12 mouse cellular contexts compared by ENCODE assay signal in the genomic region with DNA sequence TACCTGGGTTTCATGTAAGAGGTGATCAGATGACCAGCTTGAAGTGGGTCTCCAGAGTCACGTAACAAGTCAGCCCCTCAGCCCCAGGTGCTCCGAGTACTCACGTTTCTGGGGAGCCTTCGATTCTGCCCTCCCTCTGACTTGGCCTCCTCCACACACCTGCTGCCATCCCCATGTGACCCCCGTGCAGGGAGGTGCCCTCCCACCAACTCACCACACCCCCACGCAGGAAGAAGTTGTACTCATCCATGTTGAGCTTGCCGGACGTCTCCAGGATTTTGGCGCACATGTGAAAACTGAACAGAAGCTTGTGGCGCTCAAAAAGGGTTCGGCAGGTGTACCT. TPM values are rescaled to one million over a fixed set of nuclear protein-coding genes. Genes with fewer than 3 reads are reported as not detected.
DNase-seq lines count a peak whose midpoint lies in the region; ATAC-seq and TF ChIP-seq lines count a peak whose summit lies in the region.
"Had no signal": no experiment of that assay in that cellular context is flagged by ENCODE, and none has a peak within 500 bp of the region (broad histone marks: within the 10 kb centered on the region; RNA-seq: fewer than 3 reads in every experiment).

No protein-coding gene starts in this region.

- H3K27ac ChIP-seq in forebrain, embryonic 14.5 days (ENCODE audit: low read depth, low read length) = no peak overlapping the region
- no peak overlapping the region for H3K27ac ChIP-seq in forebrain, postnatal 0 days (ENCODE audit: low read depth, low read length)
- peak overlapping the region; percentile 52; the same call in 1 of the 2 replicates for H3K27ac ChIP-seq in testis, adult 2 months (ENCODE audit: control insufficient read depth, insufficient read depth, low read depth, low read length)
- H3K27ac ChIP-seq: heart, embryonic 15.5 days; liver, embryonic 14.5 days; neural tube, embryonic 13.5 days had no signal

- peak; percentile 29; the same call in 1 of the 2 replicates for ATAC-seq in forebrain, embryonic 14.5 days
- no peak for ATAC-seq in forebrain, postnatal 0 days

- no peaks in the 10 kb centered on the region for H3K36me3 ChIP-seq in forebrain, embryonic 14.5 days (ENCODE audit: control insufficient read depth, insufficient read depth, low read length)
- no peaks in the 10 kb centered on the region for H3K36me3 ChIP-seq in forebrain, postnatal 0 days (ENCODE audit: insufficient read depth)
- no peaks in the 10 kb centered on the region; the same call in 1 of the 2 replicates for H3K36me3 ChIP-seq in testis, adult 2 months (ENCODE audit: control insufficient read depth, insufficient read depth, low read length)
- H3K36me3 ChIP-seq: forebrain, embryonic 15.5 days; heart, embryonic 15.5 days; neural tube, embryonic 13.5 days had no signal

- H3K9ac ChIP-seq in forebrain, embryonic 14.5 days (ENCODE audit: low read length) = no peak overlapping the region
- H3K9ac ChIP-seq in forebrain, postnatal 0 days = no peak overlapping the region
- H3K9ac ChIP-seq: forebrain, embryonic 15.5 days; heart, embryonic 15.5 days; liver, embryonic 14.5 days; neural tube, embryonic 13.5 days had no signal

- no peak for DNase-seq in forebrain, embryonic 14.5 days (ENCODE audit: low spot score)
- DNase-seq in forebrain, postnatal 0 days = no peak
- peak; percentile 21 to 41 for DNase-seq in lung, adult 18-20 months
- DNase-seq in lung, postnatal 10 days = no peak
- no peak for DNase-seq in testis, postnatal 14 days (ENCODE audit: low spot score)
- DNase-seq in right cerebral cortex, adult 2 months (ENCODE audit: low spot score in 2 of 2) = no peak

- H3K27me3 ChIP-seq in forebrain, embryonic 14.5 days (replicated peaks; ENCODE audit: control insufficient read depth, insufficient read depth, low read length) = no peaks in the 10 kb centered on the region
- no peaks in the 10 kb centered on the region for H3K27me3 ChIP-seq in forebrain, postnatal 0 days (ENCODE audit: insufficient read depth, low read length)
- H3K27me3 ChIP-seq in testis, adult 2 months (ENCODE audit: control insufficient read depth, insufficient read depth, low read length) = no peaks in the 10 kb centered on the region
- H3K27me3 ChIP-seq: forebrain, embryonic 15.5 days; heart, embryonic 15.5 days; neural tube, embryonic 13.5 days had no signal

- no peak overlapping the region for H3K4me3 ChIP-seq in forebrain, embryonic 14.5 days (ENCODE audit: low read depth, low read length)
- H3K4me3 ChIP-seq in forebrain, postnatal 0 days (ENCODE audit: low read depth, low read length) = no peak overlapping the region
- no peak overlapping the region for H3K4me3 ChIP-seq in testis, adult 2 months (ENCODE audit: control insufficient read depth, low read depth, low read length)
- H3K4me3 ChIP-seq: forebrain, embryonic 15.5 days; heart, embryonic 15.5 days; neural tube, embryonic 13.5 days had no signal

- H3K9me3 ChIP-seq in forebrain, embryonic 14.5 days (replicated peaks; ENCODE audit: control insufficient read depth, low read length) = no peaks in the 10 kb centered on the region
- H3K9me3 ChIP-seq in forebrain, postnatal 0 days (ENCODE audit: low read length) = no peaks in the 10 kb centered on the region
- H3K9me3 ChIP-seq: forebrain, embryonic 15.5 days; heart, embryonic 15.5 days; neural tube, embryonic 13.5 days had no signal

- TF ChIP-seq POLR2A in testis, adult 2 months (IDR thresholded peaks at IDR 0.05; ENCODE audit: control insufficient read depth, low read depth, low read length) = no peak

- no peaks in the 10 kb centered on the region for H3K4me1 ChIP-seq in forebrain, embryonic 14.5 days (ENCODE audit: control insufficient read depth, insufficient read depth, low read length)
- no peaks in the 10 kb centered on the region for H3K4me1 ChIP-seq in forebrain, postnatal 0 days (ENCODE audit: insufficient read depth)
- H3K4me1 ChIP-seq in testis, adult 2 months (ENCODE audit: control insufficient read depth, insufficient read depth, low read length) = no peaks in the 10 kb centered on the region

- no peak for TF ChIP-seq CTCF in forebrain, postnatal 0 days (IDR thresholded peaks at IDR 0.05; ENCODE audit: low read depth)
- TF ChIP-seq CTCF in testis, adult 2 months (IDR thresholded peaks at IDR 0.05; ENCODE audit: control insufficient read depth, insufficient read depth, insufficient replicate concordance, low read depth, low read length) = no peak

- 80% methylated on average over 11 of the region's 11 CpGs for WGBS in forebrain, embryonic 14.5 days
- WGBS in forebrain, postnatal 0 days = 74% methylated on average over 11 of the region's 11 CpGs

- no peak overlapping the region for H3K4me2 ChIP-seq in forebrain, embryonic 14.5 days (ENCODE audit: low read length)
- no peak overlapping the region for H3K4me2 ChIP-seq in forebrain, postnatal 0 days (ENCODE audit: low read depth)
- H3K4me2 ChIP-seq: heart, embryonic 15.5 days; midbrain, embryonic 11.5 days had no signal

RNA-seq across cellular contexts. Expression of gene Kdm6b, which starts 19.1 kb away (rescaled TPM):
- polyA plus RNA-seq in forebrain, embryonic 14.5 days (2014; fragmentation: Nextera tagmentation; extraction: Ambion mirVana) = 28.7 and 38.2 TPM in 2 replicates
- total RNA-seq in forebrain, postnatal 0 days (2014; rRNA removed) = 10.2 and 15.0 TPM in 2 replicates
- 18.1 and 30.2 TPM in 2 replicates for polyA plus RNA-seq in forebrain, postnatal 0 days (2015; fragmentation: Nextera tagmentation; extraction: Ambion mirVana)
- 8.0 and 8.6 TPM in 2 replicates for polyA plus RNA-seq in testis, adult 2 months (2012; rRNA removed)

RNA-seq across cellular contexts. Expression of gene Tmem88, which starts 34.6 kb away (rescaled TPM):
- 4.7 and 5.7 TPM in 2 replicates for polyA plus RNA-seq in forebrain, embryonic 14.5 days (2014; fragmentation: Nextera tagmentation; extraction: Ambion mirVana)
- total RNA-seq in forebrain, postnatal 0 days (2014; rRNA removed) = 2.0 and 2.4 TPM in 2 replicates
- 6.8 and 7.7 TPM in 2 replicates for polyA plus RNA-seq in forebrain, postnatal 0 days (2015; fragmentation: Nextera tagmentation; extraction: Ambion mirVana)
- polyA plus RNA-seq in testis, adult 2 months (2012; rRNA removed) = 2.0 and 2.4 TPM in 2 replicates

RNA-seq across cellular contexts. Expression of gene Cyb5d1, which starts 37.2 kb away (rescaled TPM):
- 31.1 and 36.4 TPM in 2 replicates for polyA plus RNA-seq in forebrain, embryonic 14.5 days (2014; fragmentation: Nextera tagmentation; extraction: Ambion mirVana)
- total RNA-seq in forebrain, postnatal 0 days (2014; rRNA removed) = 21.1 and 28.9 TPM in 2 replicates
- polyA plus RNA-seq in forebrain, postnatal 0 days (2015; fragmentation: Nextera tagmentation; extraction: Ambion mirVana) = 17.0 and 24.2 TPM in 2 replicates
- 35.3 and 42.5 TPM in 2 replicates for polyA plus RNA-seq in testis, adult 2 months (2012; rRNA removed)

RNA-seq across cellular contexts. Expression of gene Naa38, which starts 37.3 kb away (rescaled TPM):
- polyA plus RNA-seq in forebrain, embryonic 14.5 days (2014; fragmentation: Nextera tagmentation; extraction: Ambion mirVana) = 106 and 142 TPM in 2 replicates
- 47.7 and 59.2 TPM in 2 replicates for total RNA-seq in forebrain, postnatal 0 days (2014; rRNA removed)
- polyA plus RNA-seq in forebrain, postnatal 0 days (2015; fragmentation: Nextera tagmentation; extraction: Ambion mirVana) = 125 and 141 TPM in 2 replicates
- 325 and 343 TPM in 2 replicates for polyA plus RNA-seq in testis, adult 2 months (2012; rRNA removed)

Comparison
In these comparisons a context has a peak if more than half of its experiments do, and no peak if none do; other contexts are left out.
1. DNase-seq: peak in lung, adult 18-20 months (2 of 2); none in forebrain, embryonic 14.5 days (single experiment), forebrain, postnatal 0 days (single experiment), lung, postnatal 10 days (single experiment), testis, postnatal 14 days (single experiment) and right cerebral cortex, adult 2 months (0 of 2).